8 mouse cellular contexts compared by ENCODE assay signal in the genomic region with DNA sequence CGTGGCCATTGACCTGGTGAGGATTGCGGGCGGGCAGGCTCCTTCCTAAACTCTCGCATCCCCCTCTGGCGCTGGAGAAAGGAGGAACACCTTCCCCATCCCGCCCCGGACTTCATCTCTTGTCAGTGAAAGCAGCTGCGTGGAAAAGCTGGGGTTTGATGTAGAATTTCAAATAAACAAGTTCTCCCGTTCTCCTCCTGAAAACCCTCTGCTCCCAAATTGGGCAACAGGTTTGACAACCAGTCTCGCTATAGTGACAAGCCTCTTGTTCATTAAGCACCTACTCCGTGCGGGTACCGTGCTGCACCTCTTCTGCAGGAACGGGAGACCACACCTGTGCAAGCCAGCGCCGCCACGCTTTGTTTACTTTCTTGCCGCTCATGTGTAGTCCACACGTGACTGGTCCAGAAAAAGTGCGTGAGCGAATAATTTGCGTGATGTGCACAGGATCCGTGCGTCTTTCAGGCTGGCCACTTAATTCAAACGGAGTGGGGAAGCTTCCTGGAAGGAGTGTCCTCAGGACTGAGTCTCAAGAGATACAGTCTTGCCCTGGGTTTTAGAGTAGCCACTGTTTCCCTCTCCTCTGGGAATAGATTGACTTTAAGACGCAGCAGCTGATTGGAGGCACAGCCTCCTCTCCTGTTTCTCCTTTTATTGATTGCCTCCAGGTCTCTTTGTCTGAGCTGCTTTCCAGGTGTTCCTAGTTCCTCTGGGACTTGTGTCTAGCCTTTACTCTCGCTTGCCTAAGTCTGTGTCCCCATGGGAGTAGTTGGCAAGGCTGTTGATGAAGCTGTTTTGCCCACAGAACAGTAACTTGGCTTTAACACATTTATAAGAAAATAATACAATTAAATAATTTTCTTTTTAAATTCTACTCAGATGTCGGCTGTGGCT. TPM values are rescaled to one million over a fixed set of nuclear protein-coding genes. Genes with fewer than 3 reads are reported as not detected.
DNase-seq lines count a peak whose midpoint lies in the region; ATAC-seq and TF ChIP-seq lines count a peak whose summit lies in the region.

No protein-coding gene starts in this region.

- no peaks in the 10 kb centered on the region for H3K36me3 ChIP-seq in heart, embryonic 16.5 days (ENCODE audit: control insufficient read depth, insufficient read depth)
- no peaks in the 10 kb centered on the region for H3K36me3 ChIP-seq in hindbrain, embryonic 10.5 days

- DNase-seq in heart, adult 9 months (ENCODE audit: low spot score in 2 of 2), result no peak
- peak; percentile 32 for DNase-seq in brain, embryonic 14.5 days (ENCODE audit: low read depth)
- no peak for DNase-seq in hindbrain, embryonic 10.5 days (ENCODE audit: low spot score)
- no peak for DNase-seq in left cerebral cortex, postnatal 25 days (ENCODE audit: low spot score in 2 of 2)
- DNase-seq in thymus, postnatal 0 days (ENCODE audit: low spot score), result no peak
- DNase-seq in adrenal gland, adult 2 months, result no peak

- no peak for TF ChIP-seq CTCF in brain, embryonic 14.5 days (IDR thresholded peaks at IDR 0.05; ENCODE audit: borderline replicate concordance, extremely low read depth, insufficient read depth, insufficient read length)

- 8% methylated on average over 28 of the region's 28 CpGs for WGBS in heart, embryonic 16.5 days
- 5% methylated on average over 28 of the region's 28 CpGs for WGBS in hindbrain, embryonic 10.5 days

- peak overlapping the region; percentile 69 for H3K4me3 ChIP-seq in heart, embryonic 16.5 days (ENCODE audit: low read length)
- peak overlapping the region; percentile 66 for H3K4me3 ChIP-seq in hindbrain, embryonic 10.5 days

- no peak for TF ChIP-seq POLR2A in brain, embryonic 14.5 days (IDR thresholded peaks at IDR 0.05; ENCODE audit: borderline replicate concordance, extremely low read depth, insufficient read depth, insufficient read length, poor library complexity, severe bottlenecking)

- H3K4me2 ChIP-seq in heart, embryonic 16.5 days (ENCODE audit: low read depth, low read length), result peak overlapping the region; percentile 99

- no peaks in the 10 kb centered on the region for H3K9me3 ChIP-seq in heart, embryonic 16.5 days (replicated peaks; ENCODE audit: control insufficient read depth, low read length)
- no peaks in the 10 kb centered on the region for H3K9me3 ChIP-seq in hindbrain, embryonic 10.5 days

- no peak overlapping the region for H3K27ac ChIP-seq in heart, embryonic 16.5 days (ENCODE audit: low read length)
- no peak overlapping the region for H3K27ac ChIP-seq in hindbrain, embryonic 10.5 days

- intact Hi-C loops in left cerebral cortex, postnatal 25 days (cut with DNase I), result loop anchor here (5.0 kb wide), 1 partner anchor 45 kb away; no protein-coding TSS in a partner anchor

- H3K4me1 ChIP-seq in heart, embryonic 16.5 days (ENCODE audit: control insufficient read depth, insufficient read depth, low read length), result peaks cover 10% of the 10 kb centered on the region
- peaks cover 20% of the 10 kb centered on the region for H3K4me1 ChIP-seq in hindbrain, embryonic 10.5 days (replicated peaks)

- peak overlapping the region; percentile 72 for H3K9ac ChIP-seq in heart, embryonic 16.5 days (ENCODE audit: low read length)

- H3K27me3 ChIP-seq in heart, embryonic 16.5 days (ENCODE audit: control insufficient read depth, insufficient read depth, low read length), result peaks cover 19% of the 10 kb centered on the region
- peaks cover 47% of the 10 kb centered on the region for H3K27me3 ChIP-seq in hindbrain, embryonic 10.5 days (ENCODE audit: insufficient read depth, poor library complexity, severe bottlenecking)

- no peak for ATAC-seq in heart, embryonic 16.5 days (replicated peaks; ENCODE audit: extremely low read depth, insufficient read depth, low FRiP score)
- 0 out of 2 replicates have a peak, but pooled peaks have one; percentile 2 for ATAC-seq in megakaryocyte progenitor cell, adult 5-6 weeks (replicated peaks; ENCODE audit: poor library complexity)

RNA-seq across cellular contexts. Expression of a gene that starts 0.9 kb away (rescaled TPM):
- polyA plus RNA-seq in heart, embryonic 16.5 days (2015; fragmentation: Nextera tagmentation; extraction: Ambion mirVana), result 0.05 and 0.14 TPM in 2 replicates
- polyA plus RNA-seq in brain, embryonic 14.5 days (2012; rRNA removed), result 0.14 TPM in 2 replicates
- polyA plus RNA-seq in hindbrain, embryonic 10.5 days (2016; fragmentation: Nextera tagmentation; extraction: Ambion mirVana), result 0.11 TPM in 1 of 2 replicates, not detected in the other
- total RNA-seq in megakaryocyte progenitor cell, adult 5-6 weeks (2015), result not detected in 2 replicates
- total RNA-seq in megakaryocyte progenitor cell, adult 5-6 weeks (2017), result not detected in 2 replicates
- under 1 TPM; 0.11 to 0.32 TPM for total RNA-seq in left cerebral cortex, postnatal 25 days (2021)
- 0.06 and 0.10 TPM in 2 replicates for polyA plus RNA-seq in thymus, postnatal 0 days (2015; fragmentation: Nextera tagmentation; extraction: Ambion mirVana)
- not detected for total RNA-seq in adrenal gland, adult 2 months (2021)
- not detected in 2 replicates for polyA plus RNA-seq in adrenal gland, adult 2 months (2012; rRNA removed)

RNA-seq across cellular contexts. Expression of a gene that starts 16.2 kb away (rescaled TPM):
- polyA plus RNA-seq in heart, embryonic 16.5 days (2015; fragmentation: Nextera tagmentation; extraction: Ambion mirVana), result 28.3 and 31.5 TPM in 2 replicates
- polyA plus RNA-seq in brain, embryonic 14.5 days (2012; rRNA removed), result 78.9 and 84.4 TPM in 2 replicates
- 42.4 and 51.5 TPM in 2 replicates for polyA plus RNA-seq in hindbrain, embryonic 10.5 days (2016; fragmentation: Nextera tagmentation; extraction: Ambion mirVana)
- total RNA-seq in megakaryocyte progenitor cell, adult 5-6 weeks (2015), result 88.9 and 102 TPM in 2 replicates
- 93.7 and 151 TPM in 2 replicates for total RNA-seq in megakaryocyte progenitor cell, adult 5-6 weeks (2017)
- 10 to 100 TPM; 58.5 to 69.1 TPM for total RNA-seq in left cerebral cortex, postnatal 25 days (2021)
- 32.9 and 35.1 TPM in 2 replicates for polyA plus RNA-seq in thymus, postnatal 0 days (2015; fragmentation: Nextera tagmentation; extraction: Ambion mirVana)
- total RNA-seq in adrenal gland, adult 2 months (2021), result 10 to 100 TPM; 62.1 to 72.7 TPM
- polyA plus RNA-seq in adrenal gland, adult 2 months (2012; rRNA removed), result 70.2 and 92.4 TPM in 2 replicates

RNA-seq across cellular contexts. Expression of a gene that starts 55.7 kb away (rescaled TPM):
- polyA plus RNA-seq in heart, embryonic 16.5 days (2015; fragmentation: Nextera tagmentation; extraction: Ambion mirVana), result 22.8 and 27.9 TPM in 2 replicates
- 28.1 and 31.8 TPM in 2 replicates for polyA plus RNA-seq in brain, embryonic 14.5 days (2012; rRNA removed)
- 29.7 and 30.6 TPM in 2 replicates for polyA plus RNA-seq in hindbrain, embryonic 10.5 days (2016; fragmentation: Nextera tagmentation; extraction: Ambion mirVana)
- total RNA-seq in megakaryocyte progenitor cell, adult 5-6 weeks (2015), result 36.9 and 39.3 TPM in 2 replicates
- total RNA-seq in megakaryocyte progenitor cell, adult 5-6 weeks (2017), result 71.9 and 78.3 TPM in 2 replicates
- 10 to 100 TPM; 46.1 to 49.4 TPM for total RNA-seq in left cerebral cortex, postnatal 25 days (2021)
- polyA plus RNA-seq in thymus, postnatal 0 days (2015; fragmentation: Nextera tagmentation; extraction: Ambion mirVana), result 33.8 and 36.2 TPM in 2 replicates
- 10 to 100 TPM; 37.8 to 45.9 TPM for total RNA-seq in adrenal gland, adult 2 months (2021)
- 3.5 and 3.7 TPM in 2 replicates for polyA plus RNA-seq in adrenal gland, adult 2 months (2012; rRNA removed)
